Mouse (Mus musculus) liver (tissue): Measurements from ENCODE around the gene Ppp1r12b.
A peak's percentile ranks its signal among the peaks of the same experiment; 100 is the strongest.

ENCODE experiments used
- DNase-seq: peaks from one replicate; pipeline ENCODE4 v3.0.0-alpha.2; 2020; ENCODE audit warnings: mixed read lengths

The Ppp1r12b gene

DNA sequence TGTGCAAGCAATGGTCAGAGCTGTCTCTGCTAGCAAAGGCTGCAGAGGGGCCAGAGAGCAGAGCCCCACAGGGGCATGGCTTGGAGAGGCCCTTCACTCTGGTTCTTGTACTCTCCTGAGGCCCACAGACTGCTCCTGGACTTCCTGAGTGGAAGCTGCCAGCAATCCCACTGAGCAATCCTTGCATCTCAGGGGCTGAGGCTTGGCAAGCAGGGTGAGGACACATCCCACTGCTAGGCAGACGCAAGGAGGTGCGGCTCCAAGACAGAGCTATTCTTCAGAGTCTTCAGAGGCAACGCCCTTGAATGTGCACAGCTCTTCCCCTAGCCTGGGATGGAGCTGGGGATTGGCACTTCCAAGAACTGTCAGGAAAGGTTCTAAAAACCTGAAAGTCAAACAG is 198.5 kb downstream of the Ppp1r12b start:
- no peak for DNase-seq

DNA sequence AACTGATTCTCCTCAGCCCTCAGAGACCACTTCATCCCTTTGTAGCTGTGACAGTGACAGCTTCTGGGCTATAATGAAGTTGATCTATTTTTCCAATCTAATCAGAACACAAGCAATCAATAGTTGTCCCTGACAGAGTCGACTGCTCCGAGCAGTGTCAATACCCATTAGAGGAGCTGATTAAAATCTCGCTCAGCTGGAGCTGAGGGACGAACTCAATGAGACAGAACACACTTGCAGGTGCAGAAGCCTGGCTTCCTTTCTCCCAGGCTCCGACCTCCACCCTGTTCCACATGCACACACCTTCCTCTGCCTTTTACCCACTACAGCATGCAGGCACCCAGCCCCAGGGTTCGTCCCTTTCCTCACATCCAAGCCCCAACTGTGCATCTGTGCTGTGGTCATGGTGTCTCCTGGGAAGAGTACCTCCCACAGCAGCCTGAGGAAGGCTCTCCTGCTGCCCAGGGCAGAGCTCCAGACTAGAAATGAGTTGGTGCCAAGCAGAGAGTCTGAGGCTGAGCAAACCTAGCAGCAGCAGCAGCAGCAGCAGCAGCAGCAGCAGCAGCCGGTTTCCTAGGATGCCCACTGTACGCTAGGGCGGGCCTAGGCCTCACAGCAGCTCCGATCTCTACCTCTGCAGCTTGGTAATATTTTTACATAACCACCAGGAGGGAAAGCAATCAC is 199.4 kb downstream of the Ppp1r12b start:
- no peak for DNase-seq

DNA sequence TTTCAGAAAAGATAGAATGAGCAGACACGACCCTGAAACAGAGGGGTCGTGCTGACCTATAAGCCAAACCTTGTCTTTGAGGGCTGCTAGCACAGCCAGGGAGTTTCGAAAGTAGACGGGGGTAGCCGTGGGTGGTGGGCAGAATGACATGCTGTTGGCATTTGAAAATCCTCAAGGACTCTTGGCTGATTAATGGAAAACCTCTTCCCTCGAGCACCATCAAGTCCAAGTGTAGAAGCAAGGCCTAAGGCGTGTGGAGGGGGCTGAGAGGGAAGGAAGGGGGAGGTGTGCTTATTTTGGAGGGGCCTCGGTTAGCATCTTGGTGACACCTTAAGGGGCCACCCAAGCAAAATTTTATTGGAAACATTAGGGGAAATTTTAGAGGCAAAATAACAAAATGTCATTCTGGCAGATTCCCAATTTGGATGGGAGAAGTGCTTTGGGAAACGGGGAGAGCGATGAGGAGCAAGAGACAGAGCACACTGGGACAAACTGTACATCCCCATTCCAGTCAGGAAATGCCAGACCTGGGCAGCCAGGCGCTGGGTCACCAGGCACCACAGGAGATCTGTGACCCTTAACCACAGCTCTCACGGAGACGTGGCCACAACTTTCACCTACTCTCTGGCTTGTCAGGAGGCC is 200.1 kb downstream of the Ppp1r12b start:
- DNase-seq = no peak

DNA sequence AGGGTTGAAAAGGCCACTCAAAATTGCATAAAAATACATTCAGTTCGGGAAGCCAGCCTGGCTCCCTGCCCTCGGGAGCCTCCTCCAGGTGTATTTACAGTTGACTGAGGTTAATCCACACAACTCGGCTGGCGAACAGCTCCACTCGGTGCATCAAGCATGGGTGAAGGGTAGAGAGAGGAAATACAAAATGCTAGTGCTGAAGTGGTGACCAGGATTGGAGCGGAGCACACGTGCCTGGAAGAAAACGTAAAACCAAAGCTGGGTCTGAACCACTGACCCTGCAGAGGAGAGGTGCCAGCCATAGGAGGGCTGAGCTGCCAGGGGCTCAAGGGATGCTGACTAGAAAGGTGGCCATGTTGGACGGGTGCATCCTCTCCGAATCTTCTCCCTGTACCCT is 200.9 kb downstream of the Ppp1r12b start:
- DNase-seq = no peak

DNA sequence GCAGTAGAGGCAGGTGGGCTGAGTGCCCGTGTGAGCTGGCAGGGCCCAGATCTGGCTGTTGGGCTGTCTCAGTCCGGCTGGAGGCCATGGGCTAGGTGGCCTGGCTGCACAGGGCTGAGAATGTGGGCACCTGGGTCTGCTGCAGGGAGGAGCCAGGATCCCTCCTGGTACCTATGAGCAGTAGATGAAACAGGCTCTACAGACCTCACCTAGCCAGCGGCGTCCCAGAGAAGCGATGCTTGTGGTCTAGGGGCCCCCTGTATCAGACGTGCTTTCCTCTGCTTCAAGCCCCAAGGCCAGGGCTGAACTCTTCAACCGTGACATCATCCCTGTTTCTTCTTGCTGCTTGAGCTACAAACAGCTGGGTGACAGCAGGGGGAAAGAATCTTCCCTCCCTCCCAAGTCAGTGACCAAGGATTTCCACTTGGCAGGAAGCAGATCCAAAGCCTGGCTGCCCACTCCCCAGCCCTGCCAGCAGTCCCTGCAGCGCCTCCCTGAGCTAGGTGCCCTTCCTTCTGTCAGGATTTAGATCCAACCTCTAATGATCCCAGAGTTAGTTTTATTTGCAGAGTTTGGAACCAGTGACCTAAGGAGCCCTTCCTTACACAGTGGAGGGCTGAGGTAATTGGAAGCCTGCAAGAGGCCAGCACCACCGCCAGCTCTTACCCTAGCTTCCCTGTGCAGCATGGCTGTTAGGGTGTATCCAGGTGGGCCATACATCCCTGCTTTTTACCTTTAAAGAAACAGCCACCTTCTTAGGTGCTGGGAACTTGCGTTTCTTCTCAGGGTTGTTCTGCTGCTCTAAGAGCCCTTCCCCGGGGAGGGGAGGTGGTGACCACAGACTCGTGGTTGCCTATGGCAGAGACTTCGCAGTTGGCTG is 201.8 kb downstream of the Ppp1r12b start:
- DNase-seq = no peak

DNA sequence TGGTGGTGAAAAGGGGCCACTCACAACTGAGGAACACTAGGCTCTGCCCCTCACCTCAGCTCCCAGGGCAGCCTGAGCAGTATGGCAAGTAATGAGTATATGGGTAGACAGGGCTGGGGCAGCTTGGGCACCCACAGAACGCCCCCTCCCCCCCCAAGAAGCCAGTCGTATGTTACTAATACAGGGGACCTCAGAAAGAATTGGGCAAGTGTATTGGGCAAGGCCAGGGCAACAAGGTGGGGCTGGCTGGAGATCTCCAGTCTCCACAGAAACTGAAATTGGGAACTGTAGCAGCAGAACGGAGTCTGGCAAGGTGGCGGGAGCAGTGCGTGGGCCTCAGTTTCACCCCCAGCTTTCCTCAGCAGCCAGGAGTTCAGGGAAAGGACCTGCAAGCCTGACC is 203.3 kb downstream of the Ppp1r12b start:
- peak; percentile 1 for DNase-seq

DNA sequence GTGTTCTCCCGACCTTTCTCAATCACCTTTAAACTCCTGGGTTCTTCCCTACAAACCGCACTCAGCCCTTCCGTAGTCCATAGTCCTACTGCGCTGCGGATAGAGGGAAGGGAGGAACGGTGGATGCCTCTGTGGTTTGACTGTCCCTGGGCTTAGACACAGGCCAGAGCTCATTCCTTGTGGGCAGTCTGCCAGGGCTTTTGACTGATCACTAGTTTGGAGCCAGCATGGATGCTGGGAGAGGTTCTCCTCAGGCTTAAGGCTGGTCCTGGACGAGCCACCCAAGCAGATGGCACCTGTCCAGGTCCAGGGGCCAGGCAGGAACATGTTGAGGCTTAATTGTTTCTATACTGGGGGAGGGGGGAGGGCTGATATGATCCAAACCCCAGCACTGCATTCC is 205.9 kb downstream of the Ppp1r12b start:
- peak; percentile 37 for DNase-seq

DNA sequence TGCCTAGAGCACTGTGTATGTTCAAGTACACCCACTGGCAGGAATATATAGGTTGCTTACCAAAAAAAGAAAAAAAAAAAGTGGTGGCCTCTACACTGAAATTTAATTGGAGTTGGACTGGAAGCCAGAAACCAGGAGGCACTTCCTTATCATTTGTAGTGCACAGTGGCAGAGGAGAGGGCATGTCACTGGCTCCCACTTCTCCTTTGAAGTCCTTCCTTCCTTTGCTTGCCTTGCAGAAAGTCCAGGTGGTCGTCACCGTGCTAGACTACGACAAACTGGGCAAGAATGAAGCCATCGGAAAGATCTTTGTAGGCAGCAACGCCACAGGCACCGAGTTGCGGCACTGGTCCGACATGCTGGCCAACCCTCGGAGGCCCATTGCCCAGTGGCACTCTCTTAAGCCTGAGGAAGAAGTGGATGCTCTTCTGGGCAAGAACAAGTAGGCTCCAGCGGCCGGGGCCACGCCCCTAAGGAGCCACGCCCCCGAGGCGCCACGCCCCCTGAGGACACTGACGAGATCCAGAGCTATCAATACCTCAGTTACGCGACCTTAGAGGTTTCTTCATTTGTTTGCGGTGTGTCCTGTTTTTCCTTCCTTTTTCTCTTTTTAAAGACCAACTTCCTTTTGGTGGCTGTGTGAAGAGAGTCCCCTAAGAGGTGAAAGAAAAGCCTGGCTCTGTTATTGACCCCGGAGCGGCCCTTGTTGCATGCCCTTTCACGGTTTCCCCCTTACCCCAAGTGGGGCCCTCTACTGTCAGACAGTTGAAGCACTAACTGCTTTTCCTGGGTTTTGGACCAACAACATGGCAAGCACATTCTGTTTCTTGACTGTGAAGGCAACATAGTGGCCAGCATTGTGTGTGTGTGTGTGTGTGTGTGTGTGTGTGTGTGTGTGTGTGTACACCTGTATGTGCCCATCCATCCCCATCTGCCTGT is 208.2 kb downstream of the Ppp1r12b start:
- peak; percentile 92 for DNase-seq

DNA sequence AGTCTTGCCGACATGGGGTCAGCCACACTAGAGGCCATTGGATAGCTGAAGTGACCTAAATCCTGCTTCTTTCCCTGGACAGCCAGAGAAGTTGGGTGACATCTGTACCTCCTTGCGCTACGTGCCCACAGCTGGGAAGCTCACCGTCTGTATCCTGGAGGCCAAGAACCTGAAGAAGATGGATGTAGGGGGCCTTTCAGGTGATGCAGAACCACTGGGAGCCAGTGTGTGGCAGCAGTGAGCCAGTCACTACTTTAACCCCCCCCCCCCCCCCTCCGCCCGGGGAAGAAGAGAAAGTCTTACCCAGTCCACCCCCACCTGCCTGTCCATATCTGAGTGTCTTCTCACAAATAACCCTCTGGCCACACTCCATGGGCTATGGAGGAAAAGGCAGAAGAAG is 210.1 kb downstream of the Ppp1r12b start:
- peak; percentile 49 for DNase-seq

DNA sequence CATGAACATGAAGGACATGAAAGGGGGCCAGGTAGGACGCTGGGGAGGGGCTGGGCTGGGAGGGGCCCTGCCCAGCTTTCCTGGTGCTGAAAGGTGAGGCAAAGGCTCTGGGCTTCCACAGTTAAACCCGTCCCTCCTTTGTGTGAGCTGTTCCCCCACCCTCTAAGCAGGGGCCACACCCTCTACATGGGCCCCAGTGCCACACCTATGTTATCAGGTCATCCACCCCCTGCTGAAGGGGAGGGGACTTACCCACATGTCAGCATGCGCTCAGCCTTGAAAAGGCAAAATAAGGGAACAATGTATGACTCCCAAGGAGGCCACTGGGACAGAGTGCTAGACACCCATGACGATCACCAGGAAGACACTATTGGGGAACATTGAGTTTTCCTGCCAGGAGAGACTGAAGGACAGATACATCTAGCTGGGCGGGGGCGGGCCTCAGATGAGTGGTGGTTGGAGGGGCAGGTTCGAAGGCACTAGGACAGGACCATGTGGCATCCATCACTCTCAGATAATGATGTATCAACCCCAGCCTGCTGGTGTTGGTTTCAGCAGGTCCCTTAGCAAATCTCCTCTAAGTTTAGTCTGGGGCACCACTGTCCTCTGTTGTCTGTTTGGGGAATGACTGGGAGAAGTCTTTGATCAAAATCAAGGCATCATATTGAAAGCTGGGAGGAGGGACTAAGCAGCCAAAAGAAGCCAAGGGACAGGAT is 213.6 kb downstream of the Ppp1r12b start:
- peak; percentile 84 for DNase-seq

DNA sequence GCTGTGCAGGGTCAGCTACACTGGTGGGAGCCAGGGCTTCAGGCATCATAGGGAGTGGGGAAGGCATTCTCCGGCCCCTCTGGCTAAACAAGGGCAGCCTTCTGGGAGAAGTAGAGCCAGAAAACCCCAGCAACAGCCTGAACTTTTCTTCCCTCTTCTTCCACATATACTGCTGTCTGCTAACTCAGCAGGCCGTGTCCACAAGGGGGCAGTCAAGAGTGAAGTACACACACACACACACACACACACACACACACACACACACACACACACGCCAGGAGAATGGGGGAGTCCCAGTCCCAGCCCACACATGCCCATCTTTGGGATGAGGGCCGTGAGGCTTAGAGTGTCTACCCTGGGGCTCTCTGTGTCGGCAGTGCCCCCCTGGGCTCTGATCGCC is 214.3 kb downstream of the Ppp1r12b start:
- peak; percentile 83 for DNase-seq

DNA sequence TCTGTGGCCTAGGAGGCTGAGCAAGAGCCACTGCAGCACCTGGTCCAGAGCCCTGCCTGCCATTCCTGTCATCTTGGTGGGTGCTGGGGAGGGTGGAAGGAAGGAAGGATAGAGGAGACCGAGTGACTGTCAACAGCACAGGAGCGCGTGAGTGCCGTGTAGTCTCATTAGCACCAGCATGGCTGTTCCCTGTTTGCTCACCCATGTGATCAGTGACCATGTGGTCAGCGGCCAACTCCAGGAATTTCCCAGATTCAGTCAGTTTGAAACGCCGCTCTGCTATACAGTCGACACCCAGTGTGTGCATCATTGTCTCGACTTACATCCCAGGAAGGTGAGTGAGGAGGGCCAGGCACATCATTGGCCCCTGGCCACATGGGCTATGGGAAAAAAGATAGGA is 218.3 kb downstream of the Ppp1r12b start:
- no peak for DNase-seq

DNA sequence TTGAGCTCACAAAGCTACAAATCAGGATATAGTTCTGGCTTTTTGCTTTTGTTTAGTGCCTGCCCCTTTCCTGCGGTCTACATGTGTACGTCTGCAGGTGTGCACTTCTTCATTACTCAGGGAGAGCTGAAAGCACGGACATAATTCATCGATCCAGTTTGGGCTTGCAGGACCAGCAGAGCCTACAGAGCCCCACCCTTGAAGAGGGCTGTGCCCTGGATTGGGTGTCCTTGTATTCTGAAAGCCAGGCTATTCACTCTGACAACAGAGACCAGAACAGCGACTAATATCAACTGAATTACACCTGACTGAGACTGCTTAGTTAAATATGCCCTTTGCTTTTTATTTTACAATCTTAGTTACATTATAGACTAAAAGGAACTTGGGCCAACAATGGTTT is 222.1 kb downstream of the Ppp1r12b start:
- no peak for DNase-seq

DNA sequence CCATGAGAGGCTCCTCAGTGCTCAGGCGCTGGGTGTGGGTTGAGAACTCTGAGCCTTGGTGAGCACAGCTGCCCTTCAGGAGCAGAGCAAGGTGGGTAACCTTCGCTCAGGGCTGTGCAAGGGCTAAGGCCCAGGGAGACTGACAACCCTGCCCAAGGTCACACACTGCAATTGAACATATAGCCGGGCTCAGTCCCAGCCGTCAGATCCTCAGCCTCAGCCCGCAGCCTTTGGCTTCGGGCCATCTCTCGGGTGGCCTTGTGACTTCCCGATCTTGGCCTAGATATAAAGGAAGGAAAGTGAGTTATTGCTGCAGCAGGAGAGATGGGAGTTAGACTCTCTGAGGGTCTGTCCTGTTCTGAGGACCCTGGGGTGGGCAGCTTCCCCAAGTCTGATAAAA is 228.5 kb downstream of the Ppp1r12b start:
- no peak for DNase-seq

DNA sequence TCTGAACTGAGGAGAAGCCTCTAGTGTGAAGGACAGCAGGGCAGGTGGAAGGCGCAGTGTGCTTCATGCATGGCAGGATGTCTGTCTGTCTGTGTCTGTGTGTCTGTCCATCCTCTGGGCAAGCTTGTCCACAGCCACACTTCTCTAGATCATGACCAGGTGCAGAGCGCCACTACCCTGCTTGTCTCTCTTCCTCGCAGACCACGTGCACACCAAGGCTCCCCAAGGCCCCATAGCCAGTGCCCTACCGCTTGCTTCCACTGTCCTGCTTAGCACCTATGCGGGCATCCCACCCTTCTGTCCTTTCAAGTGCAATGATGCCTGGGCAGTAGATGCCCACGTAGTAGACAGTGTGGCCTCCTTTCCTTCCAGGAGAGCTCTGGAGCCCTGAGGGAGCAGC is 229.3 kb downstream of the Ppp1r12b start:
- no peak for DNase-seq

DNA sequence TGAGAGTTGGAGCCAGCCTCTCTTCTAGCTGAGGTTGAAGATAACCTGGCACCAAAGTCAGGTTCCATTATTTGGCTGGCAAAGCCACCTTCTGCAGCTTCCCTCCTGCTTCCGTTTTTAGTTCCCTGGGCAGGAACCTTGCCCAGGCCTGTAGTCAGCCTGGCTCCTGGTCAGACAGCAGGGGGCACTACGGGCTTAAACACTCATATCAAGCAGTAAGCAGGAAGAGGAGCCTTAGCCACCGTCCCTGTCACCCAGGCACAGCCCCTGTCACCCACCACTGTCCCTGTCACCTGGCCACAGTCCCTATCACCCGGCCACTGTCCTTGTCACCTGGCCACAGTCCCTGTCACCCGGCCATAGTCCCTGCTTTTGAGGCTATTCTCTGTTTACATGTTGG is 230.5 kb downstream of the Ppp1r12b start:
- peak; percentile 57 for DNase-seq

DNA sequence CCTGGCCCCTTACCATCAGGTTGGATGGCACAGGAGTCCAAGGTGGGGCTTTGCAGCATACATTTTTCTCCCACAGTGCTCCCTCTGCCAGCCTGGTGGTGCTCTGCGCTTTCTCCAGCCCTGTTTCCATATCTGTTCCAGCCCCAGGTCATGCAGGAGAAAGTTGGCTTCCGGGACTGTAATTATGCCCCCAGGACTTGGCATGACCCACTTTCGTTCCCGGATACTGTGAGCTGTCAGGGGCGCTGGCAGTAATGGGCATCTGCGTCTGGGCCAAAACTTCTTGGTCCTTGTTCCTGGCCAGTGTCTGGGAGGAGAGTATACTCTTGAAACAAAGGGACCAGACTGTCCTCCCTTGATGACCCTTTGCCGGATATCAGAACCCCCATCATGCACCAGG is 232.9 kb downstream of the Ppp1r12b start:
- DNase-seq = no peak

DNA sequence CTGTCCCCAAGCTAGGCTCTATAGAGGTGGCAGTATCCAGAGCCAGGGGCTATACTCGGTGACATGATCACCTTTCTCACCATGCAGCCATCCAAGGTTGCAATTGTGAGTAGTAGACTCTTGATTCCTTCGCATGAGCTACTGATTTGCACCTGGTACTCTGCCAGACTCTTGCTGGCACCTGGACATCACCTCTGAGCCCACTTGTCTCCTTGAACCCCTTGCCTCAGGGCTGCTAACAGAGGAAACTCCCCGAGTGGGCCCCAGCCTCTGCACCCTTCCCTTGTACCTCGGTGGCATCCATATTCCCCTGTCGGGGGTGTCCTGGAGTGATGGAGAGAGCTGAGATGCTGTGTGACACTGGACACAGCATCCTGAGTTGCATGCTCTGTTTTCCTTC is 234.3 kb downstream of the Ppp1r12b start:
- no peak for DNase-seq

DNA sequence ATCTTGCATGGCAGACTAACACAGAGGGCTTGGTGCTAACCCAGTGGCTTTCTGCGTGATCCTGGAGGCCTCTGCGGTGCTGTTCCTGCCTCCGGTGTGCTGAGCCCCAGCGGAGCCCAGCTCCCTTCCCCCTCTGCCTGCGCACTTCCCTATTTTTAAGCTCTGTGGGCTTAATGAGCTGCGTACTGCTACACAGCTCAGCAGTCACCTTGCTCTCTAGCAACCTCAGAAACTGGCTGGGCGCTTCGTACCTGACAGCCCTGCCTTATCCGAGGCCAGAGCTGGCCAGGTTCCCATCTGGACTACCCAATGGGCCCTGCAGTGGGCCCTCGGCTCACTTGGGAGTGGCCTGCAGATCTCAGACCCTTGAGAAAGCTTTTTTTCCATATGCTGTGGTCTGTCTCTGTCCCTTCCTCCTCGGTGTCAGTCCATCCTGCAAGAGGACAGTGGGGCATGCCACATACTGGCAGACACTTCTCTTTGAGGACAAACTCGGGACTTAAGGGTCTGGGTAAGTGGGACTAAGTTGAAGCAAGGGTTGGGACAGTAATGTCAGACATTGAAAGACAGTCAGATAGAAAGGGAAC is 235.9 kb downstream of the Ppp1r12b start:
- no peak for DNase-seq

DNA sequence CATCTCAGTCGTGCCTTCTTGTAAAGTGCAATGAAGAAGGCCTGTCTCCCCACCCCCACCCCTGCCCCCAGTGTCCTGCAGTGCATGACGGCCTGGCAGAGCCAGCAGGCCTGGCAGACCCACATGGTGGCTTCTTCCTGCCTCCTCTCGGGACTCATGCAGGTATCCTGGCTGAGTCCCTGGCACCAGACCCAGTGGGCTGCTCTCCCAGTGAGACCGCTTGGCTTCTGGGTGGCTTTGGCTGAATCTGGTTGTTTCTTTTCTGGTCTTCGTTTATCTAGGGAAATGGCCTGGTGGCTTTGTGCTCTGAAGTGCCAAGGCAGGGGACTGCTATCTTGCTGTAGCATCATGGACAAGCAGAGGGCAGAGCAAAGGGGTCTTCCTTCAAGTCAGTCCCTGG is 240.7 kb downstream of the Ppp1r12b start:
- no peak for DNase-seq

DNA sequence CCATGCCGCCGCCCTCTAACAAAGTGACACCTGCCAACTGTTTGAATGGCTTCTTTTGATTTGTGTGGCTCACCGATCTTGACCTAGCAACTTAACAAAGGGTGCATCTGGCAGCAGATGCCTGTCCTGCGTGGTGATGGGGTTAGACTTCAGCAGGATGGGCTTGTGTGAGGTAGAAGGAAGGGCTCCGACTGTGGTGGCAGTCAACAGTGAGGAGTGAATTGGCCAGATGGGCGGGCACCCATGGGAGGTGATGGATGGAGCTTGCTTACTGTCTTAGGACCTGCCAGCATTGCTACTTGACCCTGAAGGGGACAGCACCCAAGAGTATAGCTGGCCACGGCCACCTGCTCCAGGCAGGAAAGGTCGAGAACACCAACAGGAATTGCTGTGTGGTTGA is 241.6 kb downstream of the Ppp1r12b start:
- DNase-seq = no peak
